Mouse (Mus musculus) gastrocnemius, postnatal 36 days (tissue): Measurements from ENCODE around the gene Ano6. TPM values are rescaled to one million over a fixed set of nuclear protein-coding genes. Genes with fewer than 3 reads are reported as not detected.

Experiments used
- DNase-seq, 2 experiments: peaks; one replicate each; pipeline ENCODE4 v3.0.0; 2022
- intact Hi-C: fragments of 180-260 bp; cut with DNase I; formaldehyde crosslinking; loops from one replicate; pipeline ENCODE4 v1.15.1; 2025
- total RNA-seq, 2 experiments: library from RNA; stranded (reverse); gene quantifications; 2 replicates each; pipeline ENCODE4 v1.2.3; 2021

Ano6 gene
- total RNA-seq, 2 experiments from 2014 or later: 36.1 to 37.1 TPM

DNA sequence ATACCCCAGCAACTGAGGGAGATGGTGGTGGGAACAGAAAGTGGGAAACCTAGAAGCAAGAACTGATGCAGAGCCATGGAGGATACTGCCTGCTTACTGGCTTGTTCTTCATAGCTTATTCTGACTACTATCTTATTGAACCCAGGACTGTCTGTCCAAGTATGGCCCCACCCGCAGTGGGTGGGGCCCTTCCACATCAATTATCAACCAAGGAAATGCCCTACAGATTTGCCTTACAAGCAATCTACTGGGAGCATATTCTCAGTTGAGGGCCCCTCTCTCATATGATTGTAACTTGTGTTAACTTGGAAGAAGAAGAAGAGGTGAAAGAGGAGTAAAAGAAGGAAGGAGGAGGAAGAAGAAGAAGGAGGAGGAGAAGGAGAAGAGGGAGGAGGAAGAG, 117.3 kb downstream of the Ano6 start:
- intact Hi-C loops: loop anchor here (5.0 kb wide), 1 partner anchor 116 kb away; the partner anchor contains the start of gene Ano6
- no peak for DNase-seq

DNA sequence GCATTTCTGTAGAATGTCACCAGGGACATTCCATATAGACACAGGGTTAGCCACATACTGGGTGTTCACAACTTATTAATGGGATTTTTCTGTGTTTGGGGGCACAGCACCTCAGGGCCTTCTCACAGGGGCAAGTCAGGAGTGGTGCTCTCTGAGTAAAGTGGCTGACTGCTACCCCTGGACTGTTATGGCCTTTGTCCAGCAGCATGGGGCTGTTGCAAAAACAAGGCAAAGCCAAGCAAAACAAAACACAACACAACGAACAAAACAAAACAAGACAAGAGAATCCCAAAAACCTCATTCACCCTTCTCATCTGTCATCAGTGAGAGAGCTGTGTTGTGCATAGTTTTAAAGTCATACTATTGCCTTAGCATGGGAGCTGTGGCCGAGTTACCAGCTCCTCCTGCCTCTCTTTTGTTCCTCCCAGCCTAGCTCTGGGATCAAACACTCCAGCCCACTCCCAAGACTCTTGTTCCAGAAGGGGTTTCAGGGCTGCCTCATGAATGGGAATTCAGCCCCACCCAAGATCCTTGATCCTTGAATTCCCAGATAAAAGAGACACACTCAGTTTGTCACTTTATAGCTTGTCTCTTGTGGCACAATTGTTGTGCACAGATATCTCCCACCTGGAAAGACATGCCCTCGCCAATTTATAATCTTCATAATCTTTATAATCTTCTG, 119.6 kb downstream of the Ano6 start:
- intact Hi-C loops: no loop called here
- no peak for DNase-seq

GRCm38 (mm10) chr15:95914963-95915362, 124.3 kb downstream of the Ano6 start:
- intact Hi-C loops: no loop called here
- DNase-seq: no peak

DNA sequence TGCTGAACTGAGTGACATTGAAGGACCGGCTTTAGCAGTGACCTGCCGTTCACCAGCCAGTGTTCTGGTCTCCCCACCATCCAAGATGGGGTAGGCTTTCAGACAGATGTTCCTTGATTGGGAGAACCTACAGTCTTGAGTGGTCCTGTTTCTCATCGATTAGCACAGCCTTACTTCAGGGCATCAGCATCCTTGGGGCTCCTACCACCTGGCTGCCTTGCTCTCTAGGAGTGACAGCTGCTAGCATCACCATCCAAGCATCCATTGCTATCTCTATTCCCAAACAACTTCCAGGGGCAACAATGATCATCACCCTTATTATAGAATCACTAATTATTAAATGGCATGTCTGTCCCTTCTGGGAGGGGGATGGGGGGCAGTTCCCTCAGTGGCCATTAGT, 124.8 kb downstream of the Ano6 start:
- intact Hi-C loops: no loop called here

DNA sequence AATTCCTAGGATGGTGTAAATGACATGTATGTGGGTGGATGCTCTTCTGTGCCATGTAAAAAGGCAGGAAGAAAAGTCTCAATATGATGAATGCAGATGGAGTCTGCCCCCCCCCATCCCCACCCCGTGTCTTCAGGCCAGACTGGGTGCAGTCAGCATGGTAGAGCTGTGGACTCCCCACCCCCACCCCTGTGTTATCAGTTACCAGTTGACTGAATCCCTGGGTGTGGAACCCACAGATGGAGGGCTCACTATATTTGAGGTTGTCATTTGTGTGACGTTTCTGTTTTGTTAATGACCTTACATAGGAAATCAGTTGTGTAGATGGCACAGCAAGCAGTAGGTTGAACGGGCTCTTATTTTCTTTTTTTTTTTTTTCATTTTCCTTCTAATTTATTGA, 126.7 kb downstream of the Ano6 start:
- intact Hi-C loops: no loop called here
- no peak for DNase-seq

More for the DNA sequence above, 124.8 kb downstream of the Ano6 start:
- no peak for DNase-seq

GRCm38 (mm10) chr15:95920047-95920446, 129.4 kb downstream of the Ano6 start:
- DNase-seq: no peak

GRCm38 (mm10) chr15:95921072-95921471, 130.4 kb downstream of the Ano6 start:
- no peak for DNase-seq
- intact Hi-C loops: no loop called here

More at GRCm38 (mm10) chr15:95920047-95920446, 129.4 kb downstream of the Ano6 start:
- intact Hi-C loops: no loop called here

GRCm38 (mm10) chr15:95921639-95922038, 131.0 kb downstream of the Ano6 start:
- DNase-seq: no peak
- intact Hi-C loops: no loop called here

GRCm38 (mm10) chr15:95922558-95922957, 131.9 kb downstream of the Ano6 start:
- intact Hi-C loops: no loop called here
- DNase-seq: no peak

DNA sequence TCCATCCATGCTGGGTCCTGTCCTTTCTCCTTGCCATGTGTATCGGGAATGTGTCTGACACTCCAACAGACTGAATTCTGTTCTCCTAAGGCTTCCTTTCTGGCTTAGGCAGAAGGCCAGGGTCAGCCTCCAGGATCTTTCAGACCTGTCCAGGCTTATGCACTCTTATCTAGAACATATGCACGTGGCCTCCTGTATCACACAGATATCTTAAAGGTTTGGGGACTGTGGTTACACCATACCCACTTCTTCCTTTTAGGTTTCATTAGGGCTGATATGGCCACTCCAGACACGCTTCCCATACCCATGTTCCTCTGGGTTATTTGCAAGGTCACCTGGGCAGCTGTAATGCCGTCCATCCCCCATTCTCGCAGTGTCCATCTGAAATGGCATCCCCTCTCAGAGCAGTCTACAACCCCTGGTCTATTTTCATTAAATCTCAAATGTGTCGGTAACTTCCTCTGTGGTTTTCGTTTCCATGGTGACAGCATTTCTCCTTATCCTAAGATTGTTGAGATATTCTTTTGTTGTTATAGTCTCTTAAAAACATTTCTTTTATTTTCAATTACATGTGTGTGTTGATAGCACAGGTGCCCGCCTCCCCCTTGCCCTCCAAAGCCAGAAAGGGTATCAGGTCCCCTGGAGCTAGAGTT, 134.8 kb downstream of the Ano6 start:
- no peak for DNase-seq
- intact Hi-C loops: no loop called here

DNA sequence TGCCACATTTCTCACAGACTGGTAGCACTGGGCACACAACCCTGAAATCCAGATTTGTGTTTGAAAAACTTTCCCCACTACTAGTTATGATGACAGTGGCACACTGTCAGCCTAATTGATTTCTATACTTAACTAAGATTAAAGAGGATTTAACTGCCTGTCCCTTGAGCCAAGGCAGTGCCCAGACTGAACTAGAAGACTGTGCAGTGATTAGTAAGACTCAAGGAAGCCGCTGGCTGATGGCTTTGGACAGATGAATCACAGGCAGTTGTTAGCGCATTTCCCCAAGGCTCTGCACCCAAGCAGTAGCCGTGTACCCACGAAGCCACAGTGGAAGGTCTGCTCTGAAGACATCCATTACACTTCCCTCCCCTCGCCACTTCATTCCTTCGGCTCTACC, 138.4 kb downstream of the Ano6 start:
- no peak for DNase-seq
- intact Hi-C loops: no loop called here

- DNase-seq: no peak
- intact Hi-C loops: loop anchor here (5.0 kb wide), 2 partner anchors 144 to 351 kb away; no protein-coding TSS in a partner anchor
Measured at GRCm38 (mm10) chr15:95931013-95931775, 140.6 kb downstream of the Ano6 start.

DNA sequence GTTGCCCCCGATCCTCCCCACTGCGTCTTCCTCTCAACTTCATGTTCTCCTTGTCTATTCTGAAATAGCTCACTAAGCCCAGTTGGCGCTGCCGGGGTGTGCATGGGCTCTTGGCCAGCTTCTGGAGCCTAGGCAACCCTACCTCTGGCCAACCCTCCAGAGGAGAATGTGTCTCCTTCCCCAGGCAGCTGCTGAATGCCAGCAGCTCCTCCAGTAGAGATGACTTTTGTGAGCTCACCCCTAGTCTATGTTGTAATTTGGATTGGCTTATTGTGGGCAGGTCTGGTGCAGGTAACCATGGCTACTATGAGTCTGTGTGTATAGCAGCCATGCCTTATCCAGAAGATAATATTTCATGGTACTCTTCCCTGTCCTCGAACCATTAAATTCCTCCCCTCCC, 141.7 kb downstream of the Ano6 start:
- intact Hi-C loops: loop anchor here (5.0 kb wide), 2 partner anchors 145 to 350 kb away; no protein-coding TSS in a partner anchor
- DNase-seq: peak; percentile 76 to 77

DNA sequence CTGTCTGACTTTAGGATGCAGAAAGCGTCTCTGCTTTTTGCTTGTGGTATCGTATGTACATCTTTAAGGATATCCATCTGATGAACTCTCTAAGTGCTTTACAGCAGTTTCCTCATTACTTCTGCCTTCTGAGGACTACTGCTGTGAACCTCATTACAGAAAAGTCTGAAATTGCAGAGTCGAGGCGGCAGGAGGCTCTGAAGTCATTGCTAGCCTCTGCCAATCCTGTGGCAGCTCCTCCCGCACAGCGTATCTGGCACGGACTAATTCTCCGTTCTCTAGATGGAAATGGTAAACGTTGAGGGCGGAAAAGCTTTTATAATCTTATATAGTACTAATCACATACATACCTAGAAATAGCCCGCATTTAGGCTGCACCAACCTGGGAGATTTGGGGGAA, 144.5 kb downstream of the Ano6 start:
- no peak for DNase-seq
- intact Hi-C loops: loop anchor here (5.0 kb wide), 1 partner anchor 163 kb away; no protein-coding TSS in a partner anchor

DNA sequence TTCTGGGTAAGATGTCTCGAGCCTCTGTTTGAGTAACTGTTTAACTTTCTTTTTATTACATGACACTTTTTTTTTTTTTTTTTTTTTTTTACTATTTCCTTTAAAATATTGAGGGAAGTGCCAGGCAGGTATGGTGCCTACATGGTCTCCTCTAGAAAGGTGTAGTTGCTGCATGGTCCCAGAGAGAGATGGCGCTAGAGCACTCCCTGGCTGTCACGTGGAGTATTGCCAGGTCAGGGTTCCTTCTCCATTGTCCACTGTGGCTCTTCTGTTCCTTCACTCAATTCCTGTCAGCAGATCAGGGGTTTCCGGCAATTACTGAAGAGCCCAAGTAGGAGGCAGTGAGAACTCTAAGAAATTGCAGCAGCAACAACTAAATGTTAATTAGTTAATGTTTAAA, 152.8 kb downstream of the Ano6 start:
- intact Hi-C loops: no loop called here
- DNase-seq: no peak

DNA sequence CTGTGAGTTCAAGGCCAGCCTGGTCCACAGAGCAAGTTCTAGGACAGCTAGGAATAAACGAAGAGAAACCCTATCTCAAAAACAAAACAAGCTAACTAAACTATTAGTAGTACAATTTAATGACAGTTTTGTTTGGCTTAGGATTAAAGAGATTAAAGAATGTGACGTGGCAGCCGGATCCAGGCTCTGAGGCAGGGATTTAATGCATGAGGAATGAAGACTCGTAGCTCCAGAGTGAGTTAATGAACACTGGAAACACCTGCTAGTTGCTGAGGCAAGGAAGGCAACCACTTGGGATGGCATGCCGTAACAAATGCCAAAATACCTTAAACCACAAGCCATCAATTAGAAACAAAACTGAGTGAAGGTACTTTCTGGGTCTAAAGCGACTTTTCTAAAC, 153.7 kb downstream of the Ano6 start:
- intact Hi-C loops: no loop called here
- no peak for DNase-seq

DNA sequence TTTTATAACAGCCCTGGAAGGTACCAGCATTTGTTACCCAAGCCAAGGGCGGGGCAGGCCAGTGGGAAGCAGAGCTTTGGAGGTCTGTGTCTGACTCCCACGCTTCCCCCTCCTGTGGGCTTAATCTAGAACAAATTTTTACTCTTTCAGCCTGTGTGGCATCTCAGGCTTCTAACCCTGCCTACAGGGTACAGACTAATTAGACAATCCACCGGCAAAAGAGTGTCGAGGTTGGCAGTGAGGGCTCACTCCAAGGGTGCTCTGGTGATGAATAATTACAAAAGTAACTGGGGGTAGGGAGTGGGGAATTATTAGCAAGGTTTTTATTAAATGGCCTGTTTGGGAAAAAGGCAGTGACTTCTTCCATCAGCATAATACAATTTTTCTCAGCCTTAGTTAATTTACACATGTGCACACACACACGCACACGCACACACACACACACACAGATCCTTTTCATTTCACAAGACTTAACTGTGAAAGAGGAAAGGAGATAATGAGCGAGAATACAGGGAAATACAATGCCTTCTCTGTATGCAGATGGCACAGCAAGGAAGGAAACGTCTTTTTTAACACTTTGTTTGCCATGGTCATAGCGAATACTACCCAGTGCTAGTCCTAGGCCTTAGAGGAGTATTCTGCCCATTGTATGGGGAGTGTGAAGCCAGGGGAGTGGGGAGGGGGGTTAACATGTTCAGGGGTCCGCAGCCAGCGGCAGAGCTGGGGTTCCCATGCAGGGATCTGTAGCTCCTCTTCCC, 155.5 kb downstream of the Ano6 start:
- DNase-seq: no peak
- intact Hi-C loops: no loop called here

DNA sequence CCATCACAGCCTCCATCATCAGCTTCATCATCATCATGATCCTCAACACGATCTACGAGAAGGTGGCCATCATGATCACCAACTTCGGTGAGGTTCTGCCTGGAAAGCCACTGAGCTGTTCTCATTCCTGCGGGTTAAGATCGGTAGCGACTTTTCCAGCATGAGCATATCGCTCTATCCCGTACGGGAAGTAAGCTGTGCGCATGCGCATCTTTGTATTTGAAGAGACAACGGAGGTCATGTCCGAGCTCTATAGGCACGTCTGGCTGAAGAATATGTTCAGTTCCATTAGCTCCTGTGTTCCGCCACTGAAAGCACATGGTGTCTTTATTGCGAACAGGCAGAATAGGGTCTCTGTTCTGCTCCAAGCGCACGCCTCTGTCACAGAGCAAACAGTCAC, 157.8 kb downstream of the Ano6 start:
- no peak for DNase-seq
- intact Hi-C loops: no loop called here

DNA sequence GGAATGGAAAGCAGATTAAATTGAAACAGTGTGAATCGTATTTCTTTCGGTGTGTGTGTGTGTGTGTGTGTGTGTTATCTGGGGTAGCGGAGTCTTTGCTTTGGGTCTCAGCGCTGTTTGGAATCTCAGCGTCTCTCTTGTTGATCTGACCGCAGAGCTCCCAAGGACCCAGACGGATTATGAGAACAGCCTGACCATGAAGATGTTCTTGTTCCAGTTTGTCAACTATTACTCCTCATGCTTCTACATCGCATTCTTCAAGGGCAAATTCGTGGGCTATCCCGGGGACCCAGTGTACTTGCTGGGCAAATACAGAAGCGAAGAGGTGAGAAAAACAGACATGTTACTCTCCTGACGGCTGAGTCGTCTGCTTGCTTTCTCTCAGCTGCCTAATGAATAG, 158.7 kb downstream of the Ano6 start:
- DNase-seq: no peak
- intact Hi-C loops: no loop called here

GRCm38 (mm10) chr15:95951497-95951896, 160.9 kb downstream of the Ano6 start:
- intact Hi-C loops: no loop called here
- no peak for DNase-seq

DNA sequence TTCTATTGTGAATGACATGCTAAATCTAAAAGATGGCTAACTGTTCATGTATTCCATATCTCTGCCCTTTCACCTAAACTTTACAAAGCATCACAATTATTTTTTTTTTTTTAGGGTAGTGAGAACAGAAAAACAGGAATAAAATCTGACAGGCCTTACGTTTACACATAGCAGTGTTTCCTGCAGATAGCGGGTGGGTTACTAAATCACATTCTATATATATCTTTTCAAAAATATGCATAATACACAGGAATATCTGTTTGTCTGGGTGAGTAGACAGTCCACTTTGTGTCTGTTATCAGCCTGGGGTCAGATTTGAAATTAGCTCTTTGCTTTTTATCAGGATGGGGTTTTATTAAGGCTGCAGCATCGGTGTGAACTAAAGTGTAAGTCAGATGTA, 166.0 kb downstream of the Ano6 start:
- no peak for DNase-seq
- intact Hi-C loops: no loop called here
